Mouse (Mus musculus): ENCODE measurements around the gene Dnajb12. TPM values are rescaled to one million over a fixed set of nuclear protein-coding genes. Genes with fewer than 3 reads are reported as not detected.
A peak's percentile ranks its signal among the peaks of the same experiment; 100 is the strongest.

The Dnajb12 gene
- total RNA-seq, 2 experiments from 2014 or later: 44.9 to 47.1 TPM

- intact Hi-C loops (cut with DNase I): no loop called here
- no peak for DNase-seq (ENCODE audit: extremely low spot score in 1 of 2, low spot score in 2 of 2)
These were observed 28.4 kb downstream of the Dnajb12 start for GRCm38 (mm10) chr10:59907695-59908299.

GRCm38 (mm10) chr10:59908776-59909315 lies 29.5 kb downstream of the Dnajb12 start:
- intact Hi-C loops (cut with DNase I): no loop called here
- no peak for DNase-seq (ENCODE audit: extremely low spot score in 1 of 2, low spot score in 2 of 2)

- intact Hi-C loops (cut with DNase I): no loop called here
- DNase-seq (ENCODE audit: extremely low spot score in 1 of 2, low spot score in 2 of 2): peak in 1 of 2 experiments; percentile 80
These were observed 30.0 kb downstream of the Dnajb12 start for GRCm38 (mm10) chr10:59909357-59909847.

GRCm38 (mm10) chr10:59911091-59911490 lies 31.7 kb downstream of the Dnajb12 start:
- intact Hi-C loops (cut with DNase I): no loop called here
- peak in 1 of 2 experiments; percentile 47 for DNase-seq (ENCODE audit: extremely low spot score in 1 of 2, low spot score in 2 of 2)

- peak in 1 of 2 experiments; percentile 71 for DNase-seq (ENCODE audit: extremely low spot score in 1 of 2, low spot score in 2 of 2)
- intact Hi-C loops (cut with DNase I): no loop called here
These were observed 32.3 kb downstream of the Dnajb12 start for GRCm38 (mm10) chr10:59911561-59912198.

GRCm38 (mm10) chr10:59915196-59915962 lies 36.0 kb downstream of the Dnajb12 start:
- intact Hi-C loops (cut with DNase I): no loop called here
- DNase-seq (ENCODE audit: extremely low spot score in 1 of 2, low spot score in 2 of 2): peak in 1 of 2 experiments; percentile 15

GRCm38 (mm10) chr10:59916159-59916558 lies 36.8 kb downstream of the Dnajb12 start:
- intact Hi-C loops (cut with DNase I): no loop called here
- DNase-seq (ENCODE audit: extremely low spot score in 1 of 2, low spot score in 2 of 2): peak in 1 of 2 experiments; percentile 64

- DNase-seq (ENCODE audit: extremely low spot score in 1 of 2, low spot score in 2 of 2): peak in 1 of 2 experiments; percentile 67
- intact Hi-C loops (cut with DNase I): no loop called here
These were observed 37.3 kb downstream of the Dnajb12 start for GRCm38 (mm10) chr10:59916649-59917048.

GRCm38 (mm10) chr10:59918111-59918510 lies 38.8 kb downstream of the Dnajb12 start:
- no peak for DNase-seq (ENCODE audit: extremely low spot score in 1 of 2, low spot score in 2 of 2)
- intact Hi-C loops (cut with DNase I): no loop called here

GRCm38 (mm10) chr10:59919494-59920181 lies 40.3 kb downstream of the Dnajb12 start:
- DNase-seq (ENCODE audit: extremely low spot score in 1 of 2, low spot score in 2 of 2): peak in 1 of 2 experiments; percentile 76
- intact Hi-C loops (cut with DNase I): no loop called here

GRCm38 (mm10) chr10:59920485-59920809 lies 41.1 kb downstream of the Dnajb12 start:
- intact Hi-C loops (cut with DNase I): no loop called here
- DNase-seq (ENCODE audit: extremely low spot score in 1 of 2, low spot score in 2 of 2): no peak

- DNase-seq (ENCODE audit: extremely low spot score in 1 of 2, low spot score in 2 of 2): peak; percentile 51 to 72
- intact Hi-C loops (cut with DNase I): no loop called here
These were observed 41.7 kb downstream of the Dnajb12 start for GRCm38 (mm10) chr10:59920810-59921681.

- intact Hi-C loops (cut with DNase I): no loop called here
- DNase-seq (ENCODE audit: extremely low spot score in 1 of 2, low spot score in 2 of 2): no peak
These were observed 44.1 kb downstream of the Dnajb12 start for GRCm38 (mm10) chr10:59923493-59923892.

- peak in 1 of 2 experiments; percentile 82 for DNase-seq (ENCODE audit: extremely low spot score in 1 of 2, low spot score in 2 of 2)
- intact Hi-C loops (cut with DNase I): no loop called here
These were observed 44.9 kb downstream of the Dnajb12 start for GRCm38 (mm10) chr10:59924305-59924704.

- intact Hi-C loops (cut with DNase I): no loop called here
- DNase-seq (ENCODE audit: extremely low spot score in 1 of 2, low spot score in 2 of 2): peak in 1 of 2 experiments; percentile 22
These were observed 49.8 kb downstream of the Dnajb12 start for GRCm38 (mm10) chr10:59929205-59929604.

GRCm38 (mm10) chr10:59930996-59931395 lies 51.6 kb downstream of the Dnajb12 start:
- intact Hi-C loops (cut with DNase I): no loop called here
- DNase-seq (ENCODE audit: extremely low spot score in 1 of 2, low spot score in 2 of 2): peak in 1 of 2 experiments; percentile 30

GRCm38 (mm10) chr10:59932521-59932920 lies 53.2 kb downstream of the Dnajb12 start:
- peak in 1 of 2 experiments; percentile 52 for DNase-seq (ENCODE audit: extremely low spot score in 1 of 2, low spot score in 2 of 2)
- intact Hi-C loops (cut with DNase I): no loop called here

GRCm38 (mm10) chr10:59934039-59934438 lies 54.7 kb downstream of the Dnajb12 start:
- intact Hi-C loops (cut with DNase I): no loop called here

More at GRCm38 (mm10) chr10:59934039-59934438, 54.7 kb downstream of the Dnajb12 start:
- DNase-seq (ENCODE audit: extremely low spot score in 1 of 2, low spot score in 2 of 2): peak in 1 of 2 experiments; percentile 19
